Mouse (Mus musculus): ENCODE measurements at regions not wholly inside any gene's neighbourhood (a gene's known extent, or its start where the extent isn't known, plus 50 kb on each side); places are given as distances from the start of the nearest gene placed in this dataset.

- 66% methylated on average over 6 of the region's 6 CpGs for WGBS
- H3K9ac ChIP-seq (ENCODE audit: low read depth, low read length) = no peak overlapping the region
- no peak for ATAC-seq
- no peaks in the 10 kb centered on the region for H3K9me3 ChIP-seq (ENCODE audit: control insufficient read depth, low read length)
- H3K36me3 ChIP-seq (ENCODE audit: control insufficient read depth, insufficient read depth, low read length) = no peaks in the 10 kb centered on the region
- no peak overlapping the region for H3K4me3 ChIP-seq (ENCODE audit: low read length)
- no peaks in the 10 kb centered on the region for H3K27me3 ChIP-seq (replicated peaks; ENCODE audit: control insufficient read depth, insufficient read depth, low read length)
- H3K4me2 ChIP-seq (ENCODE audit: low read depth, low read length) = no peak overlapping the region
- H3K4me1 ChIP-seq (ENCODE audit: control insufficient read depth, insufficient read depth, low read length) = no peaks in the 10 kb centered on the region
- no peak overlapping the region for H3K27ac ChIP-seq (ENCODE audit: low read length)
Measured at GRCm38 (mm10) chr13:28517161-28517560, 259.8 kb downstream of the Gm11361 start.

- Histone ChIP-seq H3K9me3 (ENCODE audit: control insufficient read depth, low read length) (no peaks in the 10 kb centered on the region), H3K36me3 (ENCODE audit: control insufficient read depth, insufficient read depth, low read length) (no peaks in the 10 kb centered on the region), H3K9ac (ENCODE audit: low read depth, low read length) (no peak overlapping the region), H3K4me1 (ENCODE audit: control insufficient read depth, insufficient read depth, low read length) (no peaks in the 10 kb centered on the region), H3K4me2 (ENCODE audit: low read depth, low read length) (no peak overlapping the region), H3K27me3 (replicated peaks; ENCODE audit: control insufficient read depth, insufficient read depth, low read length) (no peaks in the 10 kb centered on the region), H3K27ac (ENCODE audit: low read length) (no peak overlapping the region), H3K4me3 (ENCODE audit: low read length) (no peak overlapping the region)
- no peak for ATAC-seq
- WGBS = 62% methylated on average over 2 of the region's 2 CpGs
Measured at GRCm38 (mm10) chr13:28516636-28517035, 259.3 kb downstream of the Gm11361 start.

- no peaks in the 10 kb centered on the region for H3K27me3 ChIP-seq (replicated peaks; ENCODE audit: control insufficient read depth, insufficient read depth, low read length)
- no peak for ATAC-seq
- H3K27ac ChIP-seq (ENCODE audit: low read length) = no peak overlapping the region
- H3K36me3 ChIP-seq (ENCODE audit: control insufficient read depth, insufficient read depth, low read length) = no peaks in the 10 kb centered on the region
- no peaks in the 10 kb centered on the region for H3K4me1 ChIP-seq (ENCODE audit: control insufficient read depth, insufficient read depth, low read length)
- no peak overlapping the region for H3K4me2 ChIP-seq (ENCODE audit: low read depth, low read length)
- no peak overlapping the region for H3K4me3 ChIP-seq (ENCODE audit: low read length)
- no peaks in the 10 kb centered on the region for H3K9me3 ChIP-seq (ENCODE audit: control insufficient read depth, low read length)
- H3K9ac ChIP-seq (ENCODE audit: low read depth, low read length) = no peak overlapping the region
Measured at GRCm38 (mm10) chr13:28514245-28514644, 256.9 kb downstream of the Gm11361 start.

- no peak overlapping the region for H3K9ac ChIP-seq (ENCODE audit: low read depth, low read length)
- ATAC-seq = no peak
- H3K27me3 ChIP-seq (replicated peaks; ENCODE audit: control insufficient read depth, insufficient read depth, low read length) = no peaks in the 10 kb centered on the region
- no peak overlapping the region for H3K4me3 ChIP-seq (ENCODE audit: low read length)
- no peak overlapping the region for H3K4me2 ChIP-seq (ENCODE audit: low read depth, low read length)
- no peaks in the 10 kb centered on the region for H3K4me1 ChIP-seq (ENCODE audit: control insufficient read depth, insufficient read depth, low read length)
- whole genome bisulfite sequencing = 92% methylated on average over 7 of the region's 7 CpGs
- no peaks in the 10 kb centered on the region for H3K9me3 ChIP-seq (ENCODE audit: control insufficient read depth, low read length)
- H3K27ac ChIP-seq (ENCODE audit: low read length) = no peak overlapping the region
- H3K36me3 ChIP-seq (ENCODE audit: control insufficient read depth, insufficient read depth, low read length) = no peaks in the 10 kb centered on the region
Measured at GRCm38 (mm10) chr13:28513336-28513735, 256.0 kb downstream of the Gm11361 start.

GRCm38 (mm10) chr13:28512573-28513334 lies 255.4 kb downstream of the Gm11361 start:
- H3K36me3 ChIP-seq (ENCODE audit: control insufficient read depth, insufficient read depth, low read length) = no peaks in the 10 kb centered on the region
- 68% methylated on average over 11 of the region's 11 CpGs for WGBS
- H3K4me1 ChIP-seq (ENCODE audit: control insufficient read depth, insufficient read depth, low read length) = peaks cover 4% of the 10 kb centered on the region; the same call in 1 of the 2 replicates
- no peak overlapping the region for H3K27ac ChIP-seq (ENCODE audit: low read length)
- no peak overlapping the region for H3K4me2 ChIP-seq (ENCODE audit: low read depth, low read length)
- no peaks in the 10 kb centered on the region for H3K9me3 ChIP-seq (ENCODE audit: control insufficient read depth, low read length)
- ATAC-seq = 0 out of 2 replicates have a peak, but pooled peaks have one; percentile 21
- no peak overlapping the region for H3K4me3 ChIP-seq (ENCODE audit: low read length)
- H3K9ac ChIP-seq (ENCODE audit: low read depth, low read length) = no peak overlapping the region
- H3K27me3 ChIP-seq (replicated peaks; ENCODE audit: control insufficient read depth, insufficient read depth, low read length) = no peaks in the 10 kb centered on the region

GRCm38 (mm10) chr13:28508184-28508583 lies 250.9 kb downstream of the Gm11361 start:
- 58% methylated on average over 2 of the region's 2 CpGs for WGBS
- ATAC-seq = no peak
- Histone ChIP-seq H3K27ac (ENCODE audit: low read length) (peak overlapping the region; percentile 70), H3K4me2 (ENCODE audit: low read depth, low read length) (no peak overlapping the region), H3K9me3 (ENCODE audit: control insufficient read depth, low read length) (no peaks in the 10 kb centered on the region), H3K36me3 (ENCODE audit: control insufficient read depth, insufficient read depth, low read length) (no peaks in the 10 kb centered on the region), H3K9ac (ENCODE audit: low read depth, low read length) (no peak overlapping the region), H3K27me3 (replicated peaks; ENCODE audit: control insufficient read depth, insufficient read depth, low read length) (no peaks in the 10 kb centered on the region), H3K4me3 (ENCODE audit: low read length) (no peak overlapping the region), H3K4me1 (ENCODE audit: control insufficient read depth, insufficient read depth, low read length) (peaks cover 6% of the 10 kb centered on the region; the same call in 1 of the 2 replicates)

- no peak for ATAC-seq
- 51% methylated on average over 5 of the region's 5 CpGs for WGBS
- H3K4me2 ChIP-seq (ENCODE audit: low read depth, low read length) = no peak overlapping the region
Measured at GRCm38 (mm10) chr13:28507783-28508182, 250.5 kb downstream of the Gm11361 start.

GRCm38 (mm10) chr13:28504340-28504739 lies 247.0 kb downstream of the Gm11361 start:
- no peak overlapping the region for H3K4me2 ChIP-seq (ENCODE audit: low read depth, low read length)
- ATAC-seq = peak; percentile 74
- H3K4me1 ChIP-seq (ENCODE audit: control insufficient read depth, insufficient read depth, low read length) = peaks cover 15% of the 10 kb centered on the region; the same call in 1 of the 2 replicates
- no peaks in the 10 kb centered on the region for H3K36me3 ChIP-seq (ENCODE audit: control insufficient read depth, insufficient read depth, low read length)
- WGBS = 46% methylated on average over 3 of the region's 3 CpGs
- H3K4me3 ChIP-seq (ENCODE audit: low read length) = no peak overlapping the region
- H3K27me3 ChIP-seq (replicated peaks; ENCODE audit: control insufficient read depth, insufficient read depth, low read length) = no peaks in the 10 kb centered on the region
- no peaks in the 10 kb centered on the region for H3K9me3 ChIP-seq (ENCODE audit: control insufficient read depth, low read length)
- H3K9ac ChIP-seq (ENCODE audit: low read depth, low read length) = no peak overlapping the region
- H3K27ac ChIP-seq (ENCODE audit: low read length) = peak overlapping the region; percentile 7; the same call in 1 of the 2 replicates

More at GRCm38 (mm10) chr13:28507783-28508182, 250.5 kb downstream of the Gm11361 start:
- no peak overlapping the region for H3K4me3 ChIP-seq (ENCODE audit: low read length)
- no peak overlapping the region for H3K9ac ChIP-seq (ENCODE audit: low read depth, low read length)
- H3K36me3 ChIP-seq (ENCODE audit: control insufficient read depth, insufficient read depth, low read length) = no peaks in the 10 kb centered on the region
- H3K27ac ChIP-seq (ENCODE audit: low read length) = peak overlapping the region; percentile 70
- H3K4me1 ChIP-seq (ENCODE audit: control insufficient read depth, insufficient read depth, low read length) = peaks cover 8% of the 10 kb centered on the region; the same call in 1 of the 2 replicates
- H3K9me3 ChIP-seq (ENCODE audit: control insufficient read depth, low read length) = no peaks in the 10 kb centered on the region
- no peaks in the 10 kb centered on the region for H3K27me3 ChIP-seq (replicated peaks; ENCODE audit: control insufficient read depth, insufficient read depth, low read length)

GRCm38 (mm10) chr13:28502171-28502570 lies 244.8 kb downstream of the Gm11361 start:
- no peaks in the 10 kb centered on the region for H3K9me3 ChIP-seq (ENCODE audit: control insufficient read depth, low read length)
- WGBS = 56% methylated on average over 2 of the region's 2 CpGs
- H3K27ac ChIP-seq (ENCODE audit: low read length) = no peak overlapping the region
- H3K36me3 ChIP-seq (ENCODE audit: control insufficient read depth, insufficient read depth, low read length) = no peaks in the 10 kb centered on the region
- no peak overlapping the region for H3K9ac ChIP-seq (ENCODE audit: low read depth, low read length)
- H3K4me1 ChIP-seq (ENCODE audit: control insufficient read depth, insufficient read depth, low read length) = peaks cover 9% of the 10 kb centered on the region; the same call in 1 of the 2 replicates
- H3K4me2 ChIP-seq (ENCODE audit: low read depth, low read length) = no peak overlapping the region
- no peaks in the 10 kb centered on the region for H3K27me3 ChIP-seq (replicated peaks; ENCODE audit: control insufficient read depth, insufficient read depth, low read length)
- ATAC-seq = 0 out of 2 replicates have a peak, but pooled peaks have one; percentile 38
- no peak overlapping the region for H3K4me3 ChIP-seq (ENCODE audit: low read length)

Data from intestine, embryonic 16.5 days (tissue).